Mouse (Mus musculus) 416B (cell line): ENCODE measurements around the gene Ruvbl1.

ENCODE experiments used
- DNase-seq: peaks from one replicate; pipeline ENCODE4 v3.0.0; 2011; ENCODE audit warnings: low read depth

Gene Ruvbl1

DNA sequence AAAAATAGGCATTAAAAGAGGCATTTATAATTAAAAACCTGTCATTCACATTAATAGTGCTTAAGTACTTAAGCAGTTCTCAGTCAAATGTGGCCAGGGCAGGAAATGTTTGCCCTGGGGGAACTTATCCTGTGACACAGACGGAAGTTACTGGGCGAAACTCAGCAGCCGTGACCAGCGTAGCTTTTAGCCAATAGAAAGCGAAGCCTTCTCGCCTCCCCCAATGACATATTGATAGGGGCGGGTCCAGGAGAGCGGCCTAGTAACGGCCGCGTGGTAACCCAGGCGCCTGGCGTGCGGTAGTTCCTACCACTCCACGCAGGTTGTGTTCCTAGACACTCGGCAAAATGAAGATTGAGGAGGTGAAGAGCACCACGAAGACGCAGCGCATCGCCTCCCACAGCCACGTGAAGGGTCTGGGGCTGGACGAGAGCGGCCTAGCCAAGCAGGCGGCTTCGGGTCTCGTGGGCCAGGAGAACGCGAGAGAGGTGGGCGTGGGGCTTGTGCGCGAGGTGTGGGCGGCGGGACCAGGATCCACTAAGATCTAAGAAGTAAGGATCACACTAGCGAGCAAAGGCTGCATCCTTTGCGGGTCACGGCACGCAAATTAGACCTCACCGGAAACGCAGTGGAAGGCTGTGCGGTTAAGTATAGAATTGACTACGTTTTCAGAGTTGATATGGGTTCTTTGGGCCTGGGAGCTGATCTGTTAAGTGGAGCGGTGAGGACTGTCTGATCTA is at the start of gene Ruvbl1:
Ruvbl1 (plus strand) TSS at position 229 of the 740 bp plus-strand sequence.
- DNase-seq = peak; percentile 97

- DNase-seq = no peak
Observed at GRCm38 (mm10) chr6:88416130-88416758, 49.0 kb upstream of the Ruvbl1 start.

GRCm38 (mm10) chr6:88431202-88431601 is 34.0 kb upstream of the Ruvbl1 start:
- DNase-seq = peak; percentile 84

GRCm38 (mm10) chr6:88435609-88436008 is 29.6 kb upstream of the Ruvbl1 start:
- no peak for DNase-seq

DNA sequence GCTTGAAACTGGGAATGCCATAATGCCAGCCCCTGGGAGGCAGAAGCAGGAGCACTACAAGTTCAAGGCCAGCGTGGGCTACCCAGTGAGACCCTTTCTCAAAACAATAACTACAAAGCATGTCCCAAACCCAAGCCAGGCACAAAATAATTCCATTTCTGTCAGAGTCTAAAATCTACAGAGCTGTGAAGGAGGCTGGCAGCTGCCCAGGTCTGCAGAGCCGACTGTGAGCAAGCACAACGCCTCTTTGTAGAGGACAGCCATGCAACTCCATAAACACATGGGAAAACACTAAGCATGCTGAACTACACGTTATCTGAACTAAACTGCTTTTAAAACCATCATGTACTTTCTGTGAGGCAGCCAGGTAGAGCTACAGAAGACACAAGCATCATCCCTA is 26.2 kb upstream of the Ruvbl1 start:
- DNase-seq = no peak

DNA sequence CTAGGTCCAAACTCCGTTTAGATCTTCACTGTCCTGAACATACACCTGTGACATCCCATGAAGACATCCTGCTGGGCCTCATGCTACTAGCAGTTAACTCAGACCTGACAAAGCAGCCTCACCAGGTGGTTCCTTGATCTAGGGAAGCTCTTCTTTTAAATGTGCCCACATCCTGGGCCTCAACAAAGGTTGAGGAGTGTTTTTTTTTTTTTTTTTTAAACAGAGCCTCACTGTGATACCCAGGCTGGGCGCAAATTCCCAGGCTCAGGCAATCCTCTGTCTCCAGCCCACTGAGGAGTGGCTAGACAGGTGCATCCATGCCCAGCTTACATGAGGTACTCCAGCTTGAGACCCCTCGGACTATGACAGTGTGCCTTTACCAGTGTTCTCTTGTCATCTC is 22.7 kb upstream of the Ruvbl1 start:
- DNase-seq = no peak

DNA sequence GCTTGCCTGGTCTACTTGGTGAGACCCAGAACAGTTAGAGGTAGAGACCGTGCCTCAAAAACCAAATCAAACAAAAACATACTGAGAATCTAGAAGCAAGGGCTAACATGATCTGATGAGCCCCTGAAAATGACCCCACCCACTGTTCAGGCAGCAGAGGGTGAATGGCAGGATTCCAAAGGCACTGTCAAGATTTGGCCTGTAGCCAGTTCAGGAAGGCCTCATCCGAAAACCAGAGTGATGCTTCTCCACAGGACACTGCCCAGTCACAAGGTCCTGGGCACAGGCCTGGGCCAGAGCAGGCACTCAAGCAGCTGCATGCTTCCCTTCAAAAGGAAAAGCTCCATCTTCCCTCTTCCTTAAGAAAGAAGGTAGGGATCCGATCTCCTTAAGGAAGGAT is 21.8 kb upstream of the Ruvbl1 start:
- DNase-seq = no peak

- no peak for DNase-seq
Observed at GRCm38 (mm10) chr6:88444076-88444750, 21.0 kb upstream of the Ruvbl1 start.

- DNase-seq = peak; percentile 33
Observed at GRCm38 (mm10) chr6:88445661-88446060, 19.5 kb upstream of the Ruvbl1 start.

- DNase-seq = peak; percentile 80
Observed at GRCm38 (mm10) chr6:88446063-88447002, 18.9 kb upstream of the Ruvbl1 start, which contains the start of gene Eefsec. Eefsec (minus strand) TSS chr6:88446539.

- DNase-seq = no peak
Observed at GRCm38 (mm10) chr6:88447454-88447853, 17.8 kb upstream of the Ruvbl1 start.

- no peak for DNase-seq
Observed at GRCm38 (mm10) chr6:88454545-88454944, 10.7 kb upstream of the Ruvbl1 start.

GRCm38 (mm10) chr6:88469878-88470277 is 4.7 kb downstream of the Ruvbl1 start:
- DNase-seq = no peak

DNA sequence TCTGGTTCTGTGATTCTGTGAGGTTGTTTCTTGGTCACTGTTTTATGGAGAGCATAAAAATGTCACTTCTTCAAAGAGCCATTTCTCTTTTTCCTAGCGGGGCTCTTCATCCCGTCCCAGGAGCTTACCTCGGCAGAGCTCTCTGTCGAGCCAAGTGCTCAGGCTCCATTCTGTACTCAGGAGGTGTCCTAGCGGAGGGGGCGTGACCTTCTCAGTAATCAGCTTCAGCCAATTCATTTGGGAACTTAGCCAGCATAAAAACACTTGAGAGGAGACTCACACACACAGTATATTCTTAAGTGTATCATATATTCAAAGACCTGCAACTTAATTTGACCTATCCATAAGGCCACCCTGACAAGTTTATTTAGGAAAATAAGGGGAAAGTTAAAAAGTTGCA is 15.2 kb downstream of the Ruvbl1 start:
- DNase-seq = no peak

DNA sequence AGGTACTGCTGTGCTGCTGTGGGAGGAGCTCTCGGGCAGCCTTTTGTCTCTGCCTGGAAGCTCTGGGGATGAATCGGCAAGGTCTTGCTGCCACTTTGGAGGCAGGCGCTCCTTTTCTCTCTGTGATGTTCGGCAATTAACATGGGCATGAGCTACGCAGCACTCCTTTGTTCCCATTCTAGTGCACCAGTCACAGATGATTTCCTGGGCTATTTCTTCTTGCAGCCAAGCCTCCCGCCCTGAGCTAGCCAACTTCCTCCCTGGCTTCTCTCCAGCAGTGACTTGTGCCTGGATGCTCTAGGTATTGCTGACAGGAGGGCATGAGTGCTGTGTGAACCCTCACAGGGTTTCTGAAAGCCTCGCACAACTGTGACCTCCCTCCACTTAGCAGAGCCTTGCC is 17.9 kb downstream of the Ruvbl1 start:
- DNase-seq = no peak

- no peak for DNase-seq
Observed at GRCm38 (mm10) chr6:88483913-88484312, 18.7 kb downstream of the Ruvbl1 start.

DNA sequence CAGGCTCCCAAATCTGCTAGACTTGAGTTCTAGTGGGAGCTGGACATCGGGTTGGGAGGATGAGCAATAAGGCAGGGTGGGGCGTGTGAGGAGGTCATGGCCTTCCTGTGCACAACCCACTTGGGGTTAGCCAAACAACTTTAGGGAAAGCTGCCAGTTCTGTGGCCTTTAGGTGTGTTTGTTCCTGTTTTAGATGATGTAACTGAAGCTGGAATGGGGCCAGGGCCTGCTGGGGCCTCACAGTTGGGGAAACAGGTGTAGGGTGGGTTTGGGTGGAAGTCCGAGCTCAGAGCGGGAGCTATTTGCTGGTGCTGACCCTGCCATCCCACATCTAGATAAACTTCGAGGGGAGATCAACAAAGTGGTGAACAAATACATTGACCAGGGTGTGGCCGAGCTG is 20.2 kb downstream of the Ruvbl1 start:
- peak; percentile 49 for DNase-seq

- DNase-seq = peak; percentile 64
Observed at GRCm38 (mm10) chr6:88486893-88487292, 21.7 kb downstream of the Ruvbl1 start.

DNA sequence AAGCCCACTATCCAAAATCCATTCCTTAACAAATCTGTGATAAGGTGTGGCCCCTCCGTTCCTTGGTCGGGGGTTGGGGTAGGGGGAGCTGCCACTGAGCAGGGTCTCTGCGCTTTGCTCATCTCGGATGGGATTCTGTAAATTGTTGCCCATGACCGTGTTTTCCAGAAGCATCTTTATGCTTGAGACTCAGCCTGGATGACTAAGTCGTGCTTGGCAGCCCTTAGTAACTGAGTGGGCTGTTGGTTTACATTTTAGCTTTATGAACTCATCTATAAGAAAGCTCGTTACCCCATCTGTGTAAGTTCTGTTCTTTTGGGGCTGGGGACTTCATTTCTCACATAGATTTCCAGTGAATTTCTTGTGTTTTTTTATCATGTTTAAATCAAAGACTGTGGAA is 23.8 kb downstream of the Ruvbl1 start:
- DNase-seq = no peak

DNA sequence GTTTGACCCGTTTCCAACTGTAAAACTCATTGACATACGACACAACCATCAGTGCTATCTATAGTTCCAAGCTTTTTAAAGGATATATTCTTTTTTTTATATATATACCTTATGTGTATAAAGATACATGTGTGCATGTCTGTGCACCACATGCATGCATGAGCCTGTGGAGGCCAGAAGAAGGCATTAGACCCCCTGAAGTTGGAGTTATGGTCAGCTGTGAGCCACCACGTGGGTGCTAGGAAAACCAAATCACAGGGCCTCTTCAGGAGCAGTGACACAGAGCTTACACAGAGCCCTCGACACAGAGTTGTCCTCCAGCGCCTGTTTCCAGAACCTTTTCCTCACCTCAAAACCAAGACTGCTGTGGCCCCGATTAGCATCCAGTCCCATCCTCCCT is 24.6 kb downstream of the Ruvbl1 start:
- DNase-seq = no peak

DNA sequence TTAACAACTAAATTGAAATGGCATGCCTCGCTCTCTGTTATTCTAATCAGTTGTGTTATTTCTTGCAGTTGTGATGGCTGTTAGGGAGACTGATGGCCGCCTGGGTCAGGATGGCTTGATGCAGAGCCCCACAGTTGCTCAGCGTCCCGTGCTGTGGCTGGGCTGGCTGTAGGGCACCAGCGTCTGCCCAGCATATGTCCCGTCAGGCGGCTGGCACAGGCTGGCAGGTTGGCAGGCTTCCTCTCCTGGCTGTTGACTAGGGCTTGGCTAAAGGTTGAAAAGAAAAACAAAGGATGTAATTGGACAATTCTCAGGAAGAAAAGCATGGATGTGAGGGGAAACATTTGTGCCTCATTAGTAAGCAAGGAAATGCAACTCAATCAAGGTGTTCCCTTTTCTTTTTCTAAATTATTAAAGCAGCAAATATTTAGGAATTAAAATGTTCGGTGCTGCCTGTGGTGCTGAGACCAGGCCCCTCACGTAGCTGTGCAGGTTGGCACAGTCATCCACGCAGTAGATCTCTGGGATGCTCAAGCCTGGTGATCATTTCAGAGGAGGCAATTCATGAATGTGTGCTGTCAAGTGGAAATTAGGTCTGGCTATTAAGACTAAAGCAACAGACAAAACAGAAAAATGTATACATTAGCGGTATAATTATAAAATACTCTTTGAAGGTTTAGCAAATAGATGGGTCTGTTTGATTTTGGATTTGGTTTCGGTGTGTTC is 25.6 kb downstream of the Ruvbl1 start:
- no peak for DNase-seq
